Mouse (Mus musculus): ENCODE data around the gene Gabra3. TPM values are rescaled to one million over a fixed set of nuclear protein-coding genes. Genes with fewer than 3 reads are reported as not detected.

The Gabra3 gene
- polyA plus RNA-seq (2016; fragmentation: Nextera tagmentation; extraction: Ambion mirVana) = 0.92 and 1.1 TPM in 2 replicates

DNA sequence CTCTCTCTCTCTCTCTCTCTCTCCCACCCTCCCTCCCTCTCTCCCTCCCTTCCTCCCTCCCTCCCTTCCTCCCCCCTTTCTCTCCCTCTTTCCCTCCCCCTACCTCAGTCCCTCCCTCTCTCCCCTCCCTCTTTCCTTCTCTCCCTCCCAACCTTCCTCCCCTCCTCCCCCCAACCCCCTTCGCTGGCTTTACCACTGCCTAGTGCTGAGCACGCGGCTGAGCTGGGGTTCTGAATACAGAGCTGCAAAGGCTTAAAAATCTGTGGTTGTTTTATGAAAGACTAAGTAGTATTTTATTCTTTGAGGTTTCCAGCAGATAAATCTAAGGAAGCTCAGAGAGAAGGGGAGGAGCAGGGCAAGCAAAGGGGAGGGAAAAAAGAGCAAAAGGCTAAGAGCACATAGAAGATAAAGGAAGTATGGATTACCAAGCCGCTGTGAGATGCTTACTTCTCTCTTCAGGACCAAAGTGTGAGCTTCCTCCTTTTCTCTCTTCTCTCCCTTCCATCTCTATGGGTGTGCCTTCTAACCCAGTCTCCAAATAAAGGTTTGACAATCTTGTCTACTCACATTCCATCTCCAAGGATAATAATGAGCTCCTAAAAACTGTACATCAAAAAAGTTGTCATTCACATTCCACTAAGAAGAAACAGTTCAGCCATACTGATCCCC lies at the start of gene Gabra3:
TSS of gene Gabra3 (minus strand) at position 619 of the 669 bp plus-strand sequence.
- peak within 1 kb of the TSS; percentile 46; the same call in 1 of the 2 replicates for H3K27ac ChIP-seq
- peak within 1 kb of the TSS; percentile 44 for H3K4me3 ChIP-seq
- peaks cover 8% of the 10 kb centered on the region; the same call in 1 of the 2 replicates for H3K4me1 ChIP-seq
- H3K36me3 ChIP-seq = no peaks in the 10 kb centered on the region
- H3K9me3 ChIP-seq (replicated peaks) = no peaks in the 10 kb centered on the region
- peaks cover 46% of the 10 kb centered on the region for H3K27me3 ChIP-seq (ENCODE audit: low read depth, poor library complexity, severe bottlenecking)
- WGBS = 0% methylated on average over 4 of the region's 4 CpGs
- DNase-seq (ENCODE audit: low spot score) = peak; percentile 33

DNA sequence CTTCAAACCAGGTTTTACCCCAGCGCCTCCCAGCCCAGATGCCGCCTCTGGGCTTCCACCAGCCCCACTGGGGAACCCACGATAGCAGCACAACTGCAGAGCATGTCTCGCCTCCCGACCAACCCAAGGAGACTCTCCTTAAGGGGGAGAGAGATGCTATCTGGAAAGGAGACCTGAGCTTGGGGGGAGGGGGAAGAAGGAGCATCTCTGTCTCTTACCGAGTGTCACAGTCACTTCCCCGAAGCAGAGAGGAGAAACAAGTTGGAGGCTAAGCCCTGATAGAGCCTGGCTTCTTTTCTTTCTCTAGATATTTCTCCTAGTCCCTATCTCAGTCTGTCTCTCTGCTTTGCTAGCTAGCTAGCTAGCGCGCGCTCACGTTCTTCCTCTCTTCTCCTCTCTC lies 859 bp downstream of the Gabra3 start:
- 4% methylated on average over 7 of the region's 11 CpGs for WGBS
- Histone ChIP-seq H3K9me3 (replicated peaks) (no peaks in the 10 kb centered on the region), H3K4me1 (peaks cover 8% of the 10 kb centered on the region; the same call in 1 of the 2 replicates), H3K27ac (peak overlapping the region; percentile 46; the same call in 1 of the 2 replicates), H3K4me3 (peak overlapping the region; percentile 44), H3K27me3 (ENCODE audit: low read depth, poor library complexity, severe bottlenecking) (peaks cover 51% of the 10 kb centered on the region), H3K36me3 (no peaks in the 10 kb centered on the region)
- peak; percentile 29 for DNase-seq (ENCODE audit: low spot score)

DNA sequence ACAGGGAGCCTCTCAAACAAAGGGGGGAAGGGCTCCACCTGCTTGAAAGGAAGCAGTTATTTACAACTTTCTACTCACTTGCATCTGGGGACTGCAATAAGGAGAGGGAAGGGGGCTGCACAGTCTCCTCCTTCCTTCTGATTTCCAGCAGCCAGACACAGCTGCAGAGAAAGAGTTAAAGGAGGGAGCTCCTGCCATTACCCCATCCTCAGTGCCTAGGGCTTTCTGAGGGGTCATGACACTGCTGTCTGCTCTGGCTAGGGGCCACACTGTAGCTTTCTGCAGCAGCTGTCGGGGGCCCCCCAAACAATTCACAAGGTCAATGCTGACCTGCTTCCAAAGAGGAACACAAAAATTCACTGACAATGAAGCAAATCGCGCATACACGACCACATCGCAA lies 1.3 kb downstream of the Gabra3 start:
- 27% methylated on average over 5 of the region's 5 CpGs for WGBS
- no peak for DNase-seq (ENCODE audit: low spot score)
- H3K9me3 ChIP-seq (replicated peaks) = no peaks in the 10 kb centered on the region
- no peaks in the 10 kb centered on the region for H3K36me3 ChIP-seq
- H3K27me3 ChIP-seq (ENCODE audit: low read depth, poor library complexity, severe bottlenecking) = peaks cover 54% of the 10 kb centered on the region
- H3K4me3 ChIP-seq = peak overlapping the region; percentile 44
- peak overlapping the region; percentile 46; the same call in 1 of the 2 replicates for H3K27ac ChIP-seq
- peaks cover 8% of the 10 kb centered on the region; the same call in 1 of the 2 replicates for H3K4me1 ChIP-seq

DNA sequence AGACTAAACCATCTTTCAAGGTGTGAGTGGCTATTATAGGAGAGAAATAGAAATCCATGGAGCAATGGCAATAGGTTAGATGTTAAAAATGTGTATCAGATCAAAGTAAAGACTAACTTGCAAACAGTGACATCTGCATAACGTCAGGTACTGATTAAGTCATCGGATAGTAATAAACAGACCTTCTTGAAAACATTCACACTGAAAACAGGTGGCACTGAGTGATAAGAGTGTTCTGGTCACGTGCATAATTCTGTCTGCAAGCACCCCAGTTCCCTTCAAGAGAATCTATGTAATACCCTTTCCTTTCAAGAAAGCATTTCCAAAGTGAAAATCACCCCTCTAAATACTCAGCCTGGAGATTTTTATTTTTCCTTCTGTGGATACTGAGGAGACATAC lies 6.0 kb downstream of the Gabra3 start:
- Histone ChIP-seq H3K4me1 (peaks cover 7% of the 10 kb centered on the region; the same call in 1 of the 2 replicates), H3K4me3 (no peak overlapping the region), H3K36me3 (no peaks in the 10 kb centered on the region)

DNA sequence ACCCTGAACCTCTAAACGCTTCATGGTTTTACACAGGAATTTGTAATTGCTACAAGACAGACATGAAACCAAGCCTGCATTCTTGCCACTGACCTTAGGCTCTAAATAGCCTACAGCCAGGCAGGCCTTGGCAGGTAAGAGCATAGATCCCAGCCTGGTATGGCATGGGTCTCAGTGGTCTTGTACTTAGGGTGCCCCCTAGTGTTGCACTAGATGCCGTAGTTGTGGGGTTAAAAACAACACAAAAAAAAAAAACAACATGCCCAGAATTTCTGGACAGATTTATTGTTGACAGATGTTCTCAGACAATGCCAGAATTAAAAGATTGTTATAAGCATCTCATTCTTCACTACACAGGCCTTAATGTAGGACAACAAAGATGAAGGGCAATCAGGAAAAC lies 12.0 kb downstream of the Gabra3 start:
- Histone ChIP-seq H3K27ac (no peak overlapping the region), H3K36me3 (no peaks in the 10 kb centered on the region), H3K27me3 (ENCODE audit: low read depth, poor library complexity, severe bottlenecking) (peaks cover 3% of the 10 kb centered on the region; the same call in 1 of the 2 replicates), H3K4me1 (no peaks in the 10 kb centered on the region), H3K4me3 (no peak overlapping the region), H3K9me3 (replicated peaks) (no peaks in the 10 kb centered on the region)
- WGBS = 66% methylated on average over 2 of the region's 2 CpGs
- DNase-seq (ENCODE audit: low spot score) = no peak

More for the DNA sequence above, 6.0 kb downstream of the Gabra3 start:
- DNase-seq (ENCODE audit: low spot score) = no peak
- Histone ChIP-seq H3K27me3 (ENCODE audit: low read depth, poor library complexity, severe bottlenecking) (peaks cover 41% of the 10 kb centered on the region), H3K27ac (no peak overlapping the region), H3K9me3 (replicated peaks) (no peaks in the 10 kb centered on the region)
- 72% methylated on average over 3 of the region's 3 CpGs for WGBS

DNA sequence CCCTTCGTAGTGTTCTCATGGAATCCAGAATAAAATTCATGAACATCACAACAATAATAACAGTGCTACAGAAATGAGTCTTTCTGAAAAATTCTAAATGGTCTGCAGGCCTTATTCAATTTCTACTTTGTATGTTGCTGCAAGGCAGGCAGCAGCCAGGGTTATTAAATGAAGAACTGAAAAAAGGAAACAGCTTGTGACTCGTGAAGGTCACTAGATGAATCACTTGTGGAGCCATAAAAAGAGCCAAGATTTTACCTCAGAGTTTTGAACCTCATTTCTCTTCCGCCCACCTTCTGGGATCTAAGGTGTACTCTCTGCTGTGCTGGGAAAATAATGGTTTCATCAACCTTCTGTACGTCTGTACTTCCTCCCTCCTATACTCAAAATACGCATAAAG lies 159.4 kb downstream of the Gabra3 start:
- H3K27ac ChIP-seq = no peak overlapping the region
- no peaks in the 10 kb centered on the region for H3K9me3 ChIP-seq (replicated peaks)
- H3K4me3 ChIP-seq = no peak overlapping the region
- H3K36me3 ChIP-seq = no peaks in the 10 kb centered on the region
- no peak for DNase-seq (ENCODE audit: low spot score)
- 92% methylated on average over 5 of the region's 5 CpGs for WGBS
- no peaks in the 10 kb centered on the region for H3K27me3 ChIP-seq (ENCODE audit: low read depth, poor library complexity, severe bottlenecking)
- H3K4me1 ChIP-seq = no peaks in the 10 kb centered on the region

DNA sequence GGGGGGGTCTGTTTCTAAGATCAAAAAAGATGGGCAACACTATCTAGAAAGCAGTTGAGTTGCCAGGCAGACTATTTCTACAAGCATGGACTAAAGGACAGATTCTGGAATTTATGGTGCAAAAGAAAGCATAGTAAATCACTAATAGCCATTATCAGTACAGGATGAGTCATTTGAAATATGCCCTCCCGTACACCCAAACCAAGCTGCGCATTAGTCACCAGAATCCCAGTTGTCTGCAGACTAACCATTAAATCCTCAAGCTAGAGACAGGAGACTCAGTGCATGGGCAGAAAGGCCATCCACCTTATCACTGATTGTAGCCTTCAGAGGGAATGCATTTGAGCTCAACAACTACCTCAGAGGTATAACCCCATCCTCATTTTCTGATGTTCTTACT lies 166.8 kb downstream of the Gabra3 start:
- Histone ChIP-seq H3K36me3 (no peaks in the 10 kb centered on the region), H3K4me1 (no peaks in the 10 kb centered on the region), H3K27ac (no peak overlapping the region), H3K9me3 (replicated peaks) (no peaks in the 10 kb centered on the region), H3K27me3 (ENCODE audit: low read depth, poor library complexity, severe bottlenecking) (0 out of 2 replicates have a peak, but pooled peaks cover 14% of the 10 kb centered on the region), H3K4me3 (no peak overlapping the region)
- whole genome bisulfite sequencing = 94% methylated on average over 2 of the region's 2 CpGs
- DNase-seq (ENCODE audit: low spot score) = no peak

DNA sequence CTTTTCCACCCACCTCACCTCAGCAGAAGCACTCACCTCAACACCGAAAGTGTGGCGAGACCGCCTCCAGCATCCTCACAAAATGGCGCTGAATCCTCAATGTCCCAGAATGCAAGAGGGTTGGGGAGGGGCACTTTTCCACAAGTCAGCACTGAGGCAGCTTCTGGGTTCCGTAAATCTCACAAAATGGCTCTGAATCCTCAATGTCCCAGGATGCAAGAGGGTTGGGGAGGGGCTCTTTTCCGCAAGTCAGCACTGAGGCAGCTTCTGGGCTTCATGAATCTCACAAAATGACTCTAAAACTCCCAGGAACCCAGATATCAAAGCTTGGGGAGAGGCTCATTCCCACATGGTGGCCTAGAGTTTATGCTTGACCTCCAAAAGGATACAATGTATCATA lies 269.9 kb downstream of the Gabra3 start, which contains the start of gene Magea10:
TSS of gene Magea10 (minus strand) at position 101 of the 400 bp plus-strand sequence.
- 94% methylated on average over 6 of the region's 6 CpGs for WGBS
- Histone ChIP-seq H3K27ac (no peak within 1 kb of the TSS), H3K9me3 (replicated peaks) (no peaks in the 10 kb centered on the region), H3K36me3 (no peaks in the 10 kb centered on the region), H3K4me1 (no peaks in the 10 kb centered on the region), H3K27me3 (ENCODE audit: low read depth, poor library complexity, severe bottlenecking) (peaks cover 7% of the 10 kb centered on the region), H3K4me3 (no peak within 1 kb of the TSS)
- DNase-seq (ENCODE audit: low spot score) = no peak

MicroRNA genes within 50 kb of the gene (microRNA counts, 519-probe panel; counts per million panel counts)
- 684 counts per million, percentile 72 among the panel's probes with 10 or more counts for microRNA mmu-miR-105
- 684 counts per million, percentile 72 among the panel's probes with 10 or more counts for microRNA mmu-miR-767

Small RNAs within 50 kb of the gene (microRNA-seq; reads per million reads assigned to microRNA genes)
- gene Mir105 (not detected), gene Mir767 (not detected)

Other genes starting within 250 kb of the Gabra3 start
- 0.04 and 0.08 TPM in 2 replicates for gene Gabrq, start 168.3 kb upstream of the Gabra3 start, polyA plus RNA-seq (2016; fragmentation: Nextera tagmentation; extraction: Ambion mirVana)

Measured in limb, embryonic 10.5 days (tissue).